Mouse (Mus musculus) c-Kit-negative CD71-positive TER-119-positive erythroid progenitor cells, embryonic 14.5 days (primary cell): ENCODE data around the gene Slc25a25.
A peak's percentile ranks its signal among the peaks of the same experiment; 100 is the strongest.
"Not testable (repeated sequence)": the region's sequence is repeated elsewhere in the genome, so short reads cannot be mapped to it uniquely, and the experiment has no call there.

ENCODE experiments used
- DNase-seq: peaks from one replicate; pipeline ENCODE4 v3.0.0-alpha.2; 2013; ENCODE audit warnings: low read depth, low spot score

The Slc25a25 gene

DNA sequence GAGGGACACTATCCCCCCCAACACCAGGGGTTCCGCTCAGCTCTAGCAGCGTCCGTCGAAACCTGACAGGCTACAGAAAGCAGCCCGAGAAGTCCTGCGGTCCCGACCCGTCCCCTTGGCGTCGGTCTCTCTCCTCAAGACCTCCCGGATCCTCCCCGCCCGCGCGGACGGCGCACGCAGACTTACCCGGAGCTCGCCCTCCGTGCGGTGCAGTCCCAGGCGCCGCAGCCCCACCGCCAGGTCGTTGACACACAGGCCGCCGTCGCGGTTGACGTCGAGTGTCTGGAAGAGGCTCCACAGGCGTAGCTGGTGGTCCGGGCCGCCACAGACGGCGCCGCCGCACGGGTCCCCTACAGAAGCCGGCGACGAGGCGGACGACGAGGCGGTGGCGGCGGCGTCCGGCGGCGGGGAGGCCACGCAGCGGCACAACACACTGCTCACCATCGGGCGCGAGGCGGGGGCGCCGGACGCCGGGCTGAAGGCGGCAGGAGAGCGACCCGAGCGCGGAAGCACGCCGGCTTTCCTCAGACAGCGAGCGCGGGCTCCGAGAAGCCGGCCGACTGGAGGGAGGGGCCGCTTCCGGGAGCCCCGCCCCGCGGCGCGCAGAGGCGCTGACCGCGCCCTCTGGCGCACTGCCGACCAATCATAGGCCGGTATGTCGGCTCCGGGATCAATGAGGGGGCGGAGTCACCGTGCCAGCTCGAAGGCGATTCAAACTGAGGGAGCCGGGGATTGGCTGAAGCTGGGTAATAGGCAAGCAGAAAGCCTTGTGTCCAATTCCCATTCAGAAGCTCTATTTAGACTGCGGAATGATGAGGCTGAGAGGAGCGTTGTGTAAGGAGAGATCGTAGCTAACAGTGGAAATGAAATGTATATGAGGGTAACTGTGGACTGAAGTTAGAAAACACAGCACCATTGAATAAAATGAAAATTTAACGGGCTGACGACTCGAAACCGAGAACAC, at the start of gene Slc25a25:
Gene Slc25a25, minus strand, starts transcription at position 565 of the 964 bp plus-strand sequence.
- peak; percentile 96 for DNase-seq

DNA sequence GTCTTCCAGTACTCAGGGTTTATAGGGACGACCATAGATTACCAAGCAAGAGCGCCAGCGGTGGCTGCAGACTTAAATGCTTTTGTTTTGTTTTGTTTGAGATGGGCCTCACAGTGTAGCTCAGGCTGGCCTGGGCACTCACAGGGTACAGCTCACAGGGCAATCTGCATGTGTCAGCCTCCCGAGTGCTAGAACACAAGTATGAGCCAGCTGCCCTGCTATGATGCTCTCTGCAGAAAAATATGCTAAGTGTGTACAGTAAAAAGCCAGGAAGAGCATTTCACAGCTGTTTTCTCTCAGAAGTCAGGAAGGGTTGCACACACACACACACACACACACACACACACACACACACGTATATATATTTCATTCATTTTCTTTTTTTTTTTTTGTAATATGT, 49.2 kb upstream of the Slc25a25 start:
- no peak for DNase-seq

DNA sequence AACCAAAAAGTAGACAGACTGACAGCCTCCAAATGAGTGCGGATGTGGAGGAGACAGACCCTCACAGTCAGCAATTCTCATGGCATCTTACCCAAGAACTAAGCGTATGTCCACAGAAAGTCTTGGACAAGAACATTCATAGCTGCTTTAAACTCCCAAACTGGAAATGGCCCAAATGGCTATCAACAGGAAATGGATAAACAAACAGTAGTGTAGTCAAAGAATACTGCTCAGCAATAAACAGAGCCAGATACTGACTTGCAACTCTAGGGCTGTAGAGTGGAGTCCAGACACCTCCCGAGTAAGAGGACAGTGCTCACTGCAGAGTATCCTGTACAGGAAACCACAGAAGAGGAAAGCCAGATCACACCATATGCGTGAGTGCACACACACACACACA, 48.1 kb upstream of the Slc25a25 start:
- DNase-seq = no peak

DNA sequence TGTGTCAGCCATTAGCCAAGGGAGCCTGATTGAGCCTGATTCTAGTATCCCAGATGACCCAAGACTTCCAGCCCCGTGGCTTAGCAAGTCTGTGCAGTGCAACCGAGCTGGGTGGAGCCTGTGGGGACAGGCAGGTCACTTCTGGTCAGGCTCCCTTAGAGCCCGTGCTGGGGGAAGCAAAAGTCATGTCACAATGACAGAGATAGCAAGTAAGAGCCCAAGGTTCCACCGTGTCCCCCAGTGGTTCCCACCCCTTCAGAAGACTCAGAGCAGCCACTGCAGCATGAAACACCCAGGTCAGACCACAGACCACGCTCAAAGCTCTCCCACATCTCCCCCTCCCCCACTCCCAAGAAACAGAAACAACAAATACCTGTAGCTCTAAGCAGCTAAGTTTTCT, 44.9 kb upstream of the Slc25a25 start:
- no peak for DNase-seq

DNA sequence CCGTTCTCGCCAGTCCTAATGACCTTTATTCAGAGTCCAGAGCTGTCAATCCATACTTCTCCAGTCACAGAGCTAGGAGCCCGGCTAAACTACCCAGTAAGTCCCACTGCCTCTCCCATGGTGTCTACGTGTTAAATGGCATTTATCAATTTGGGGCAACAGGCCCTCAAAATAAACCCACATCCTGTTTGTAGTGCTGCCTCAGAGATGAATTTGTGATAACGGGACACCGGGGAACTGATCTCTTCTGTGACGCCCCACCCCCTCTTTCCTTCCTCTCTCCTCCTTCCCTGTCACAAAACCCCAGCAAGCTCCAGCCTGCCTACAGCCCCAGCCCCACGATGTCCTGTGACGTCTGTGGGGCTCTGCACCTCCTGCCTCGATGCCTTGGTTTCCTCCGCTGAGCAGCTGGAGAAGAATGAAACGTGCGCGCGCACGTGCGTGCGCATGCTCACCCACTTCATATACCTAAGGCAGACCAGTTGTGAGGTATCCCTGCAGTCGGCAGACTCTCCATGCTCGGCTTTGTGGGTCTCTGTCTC, 44.0 kb upstream of the Slc25a25 start:
- DNase-seq = no peak

DNA sequence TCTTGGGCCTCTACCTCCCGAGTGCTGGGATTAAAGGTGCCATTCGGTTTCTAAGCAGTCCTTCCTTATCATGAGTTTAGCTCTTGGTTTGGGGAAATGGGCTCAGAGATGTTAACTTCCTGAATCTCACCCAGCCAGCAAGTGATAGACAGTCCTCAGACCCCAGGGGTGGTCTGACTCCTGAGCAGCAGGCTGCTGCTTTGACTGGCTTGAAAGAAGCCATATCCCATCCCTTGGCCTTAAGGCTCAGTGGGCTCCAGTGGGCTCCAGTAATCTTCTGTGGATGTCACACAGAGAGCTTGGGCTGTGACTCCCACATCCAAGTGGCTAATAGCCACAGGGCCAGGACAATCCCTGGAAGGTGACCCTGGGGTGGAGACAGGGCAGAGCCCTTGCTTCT, 43.3 kb upstream of the Slc25a25 start:
- DNase-seq = no peak

DNA sequence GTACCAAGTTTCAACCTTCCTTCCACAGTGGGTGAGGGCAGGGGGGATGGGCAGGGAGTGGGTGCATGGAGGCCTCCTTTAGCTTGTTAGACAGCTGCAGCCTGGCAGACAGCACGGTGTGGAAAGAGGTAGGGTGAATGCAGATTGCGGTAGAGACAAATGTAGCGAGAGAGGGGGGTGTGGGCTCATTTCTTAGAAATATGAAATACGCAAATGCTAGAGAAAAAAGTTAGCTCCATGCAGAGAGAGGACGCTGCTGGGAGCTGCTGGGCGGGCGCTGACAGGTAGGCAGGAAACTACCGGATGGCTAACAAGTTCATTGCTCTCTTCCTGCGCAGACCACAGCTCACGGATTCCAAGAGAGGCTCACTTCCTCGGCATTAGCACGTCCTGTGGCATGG, 42.1 kb upstream of the Slc25a25 start:
- no peak for DNase-seq

DNA sequence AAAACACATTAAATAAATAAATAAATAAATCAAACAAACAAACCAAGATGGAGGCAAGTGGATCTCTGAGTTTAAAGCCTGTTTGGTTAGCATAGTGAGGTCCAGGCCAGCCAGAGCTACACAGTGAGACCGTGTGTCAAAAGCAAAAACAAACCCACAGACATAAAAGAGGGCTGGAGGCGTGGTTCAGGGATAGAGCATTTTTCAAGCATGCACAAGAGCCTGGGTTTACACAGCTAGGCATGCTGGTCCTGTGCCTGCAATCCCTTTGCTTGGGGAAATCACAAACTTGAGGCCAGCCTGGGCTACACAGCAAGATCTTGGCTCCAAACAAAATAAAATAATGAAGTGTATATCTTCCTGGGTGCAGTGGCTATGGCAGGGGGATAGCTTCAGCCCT, 41.4 kb upstream of the Slc25a25 start:
- no peak for DNase-seq

DNA sequence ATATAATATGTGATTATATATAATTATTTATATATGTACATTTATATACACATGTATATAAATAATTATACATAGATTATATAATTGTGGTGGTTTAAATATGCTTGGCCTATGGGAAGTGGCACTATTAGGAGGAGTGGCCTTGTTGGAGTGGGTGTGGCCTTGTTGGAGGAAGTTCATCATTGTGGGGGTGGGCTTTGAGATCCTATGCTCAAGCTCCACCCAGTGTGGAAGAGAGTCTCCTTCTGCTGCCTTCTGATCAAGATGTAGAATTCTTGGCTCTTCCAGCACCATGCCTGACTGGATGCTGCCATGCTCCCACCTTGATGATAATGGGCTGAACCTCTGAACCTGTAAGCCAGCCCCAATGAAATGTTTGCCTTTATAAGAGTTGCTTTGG, 39.5 kb upstream of the Slc25a25 start:
- not testable (repeated sequence) for DNase-seq

DNA sequence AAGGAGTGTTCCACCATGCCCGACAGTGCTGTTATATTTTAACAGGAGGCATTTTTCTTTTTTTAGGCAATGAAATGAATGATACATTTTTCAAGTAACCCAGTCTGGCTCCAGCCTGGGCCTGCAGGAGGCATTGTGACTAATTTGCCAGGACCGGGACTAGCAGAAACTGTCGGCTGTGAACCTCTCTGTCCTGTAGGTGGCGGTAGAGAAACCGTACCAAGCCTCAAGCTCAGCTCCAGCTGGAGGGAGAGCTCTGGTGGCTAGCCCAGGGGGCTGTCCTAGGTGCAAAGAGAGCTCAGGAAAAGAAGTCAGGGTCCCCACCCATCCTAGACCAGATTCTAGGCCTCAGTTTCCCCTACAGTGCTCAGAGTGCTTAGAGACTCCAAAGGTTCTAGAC, 37.4 kb upstream of the Slc25a25 start:
- DNase-seq = peak; percentile 47

DNA sequence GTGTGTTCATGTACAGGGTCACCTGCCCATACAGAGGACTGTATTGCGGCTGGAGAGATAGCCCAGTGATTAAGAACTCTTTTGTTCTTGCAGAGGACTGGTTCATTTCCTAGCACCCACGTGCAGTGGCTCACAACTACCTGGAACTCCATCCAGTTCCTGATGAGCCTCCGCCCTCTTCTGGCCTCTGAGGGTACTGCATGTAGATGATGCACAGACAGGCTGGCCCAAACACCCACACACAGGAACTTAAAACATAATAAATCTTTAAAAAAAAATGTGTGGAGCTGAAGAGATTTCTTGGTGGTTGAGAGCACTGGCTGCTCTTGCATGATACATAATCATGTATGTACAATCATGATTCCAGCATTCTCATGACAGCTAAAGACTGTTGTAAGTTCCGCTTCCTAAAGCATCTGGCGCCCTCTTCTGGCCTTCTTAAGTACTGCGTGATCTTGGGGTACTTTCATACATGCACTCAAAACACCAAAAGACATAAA, 35.9 kb upstream of the Slc25a25 start:
- DNase-seq = peak; percentile 84

DNA sequence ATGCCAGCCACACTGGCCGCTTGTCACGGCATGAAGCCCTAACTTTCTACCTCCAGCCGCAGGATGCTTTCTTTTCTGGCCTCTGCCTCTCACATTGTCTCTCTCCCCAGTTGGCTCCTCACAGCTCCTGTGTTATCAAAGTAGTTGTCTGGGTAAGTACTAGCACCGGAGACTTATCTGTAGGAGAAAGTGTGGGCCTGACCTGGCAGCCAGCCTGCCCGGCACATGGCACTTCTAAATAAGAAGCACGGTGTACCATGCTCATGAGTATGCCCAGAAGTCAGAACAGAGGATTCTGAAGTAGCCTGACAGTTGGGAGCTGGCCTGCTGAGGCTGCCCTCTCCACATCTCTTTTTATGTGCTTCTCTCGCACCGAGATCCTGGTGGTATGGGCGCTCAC, 34.9 kb upstream of the Slc25a25 start:
- no peak for DNase-seq

DNA sequence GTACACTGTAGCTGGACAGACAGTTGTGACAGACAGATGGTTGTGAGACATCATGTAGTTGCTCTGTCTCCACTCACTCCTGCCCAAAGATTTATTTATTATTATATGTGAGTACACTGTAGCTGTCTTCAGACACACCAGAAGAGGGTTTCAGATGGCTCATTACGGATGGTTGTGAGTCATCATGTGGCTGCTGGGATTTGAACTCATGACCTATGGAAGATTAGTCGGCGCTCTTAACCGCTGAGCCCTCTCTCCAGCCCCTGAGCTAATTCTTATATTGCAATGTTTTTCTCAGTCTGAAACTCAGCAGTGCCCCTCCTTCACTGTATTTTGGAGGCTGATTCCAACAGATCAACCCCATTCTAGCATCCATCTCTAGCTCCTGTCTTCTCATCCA, 34.5 kb upstream of the Slc25a25 start:
- no peak for DNase-seq

DNA sequence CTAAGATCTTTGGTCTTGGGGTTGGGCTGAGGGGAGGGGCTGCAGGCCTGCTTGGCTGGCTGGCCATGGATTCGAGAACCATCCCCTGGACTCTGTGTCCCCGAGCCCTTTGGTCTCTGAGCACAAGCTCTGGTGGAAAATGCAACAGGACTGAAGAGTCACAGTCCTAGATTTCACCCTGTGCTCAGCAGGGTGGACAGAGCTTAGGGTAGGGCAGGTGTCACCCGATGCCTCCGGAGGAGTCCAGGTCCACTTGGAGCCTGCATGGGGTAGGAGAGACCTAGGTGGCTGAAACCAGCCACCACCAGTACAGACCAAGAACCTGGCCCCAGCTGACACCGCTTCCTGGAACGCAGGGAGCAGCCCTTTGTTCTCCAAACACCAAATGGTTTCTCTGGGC, 33.7 kb upstream of the Slc25a25 start:
- DNase-seq = no peak

DNA sequence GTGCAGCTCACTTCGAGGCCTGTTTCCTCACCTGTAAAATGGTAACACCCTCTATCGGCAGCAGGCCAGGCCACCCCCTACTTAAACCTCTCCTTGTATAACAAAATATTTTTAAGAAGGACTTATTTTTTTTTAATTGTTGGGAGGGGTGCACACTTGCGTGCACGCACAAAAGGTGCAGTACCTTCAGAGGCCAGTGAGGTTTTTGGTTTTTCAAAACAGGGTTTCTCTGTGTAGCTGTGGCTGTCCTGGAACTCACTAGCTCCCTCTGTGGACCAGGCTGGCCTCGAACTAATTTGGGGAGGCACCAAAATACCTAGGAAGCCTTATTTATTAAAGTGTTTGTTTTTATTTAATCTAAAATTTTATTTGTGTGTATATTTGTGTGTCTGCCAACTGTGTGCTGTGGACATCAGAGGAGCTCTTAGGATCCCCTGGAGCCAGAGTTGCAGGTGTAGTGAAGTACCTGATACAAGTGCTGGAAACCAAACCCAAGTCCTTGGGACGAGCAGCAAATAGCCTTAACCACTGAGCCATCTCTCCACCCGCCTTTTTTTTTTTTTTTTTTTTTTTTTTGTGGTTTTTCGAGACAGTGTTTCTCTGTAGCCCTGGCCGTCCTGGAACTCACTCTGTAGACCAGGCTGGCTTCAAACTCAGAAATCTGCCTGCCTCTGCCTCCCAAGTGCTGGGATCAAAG, 32.1 kb upstream of the Slc25a25 start:
- DNase-seq = no peak

DNA sequence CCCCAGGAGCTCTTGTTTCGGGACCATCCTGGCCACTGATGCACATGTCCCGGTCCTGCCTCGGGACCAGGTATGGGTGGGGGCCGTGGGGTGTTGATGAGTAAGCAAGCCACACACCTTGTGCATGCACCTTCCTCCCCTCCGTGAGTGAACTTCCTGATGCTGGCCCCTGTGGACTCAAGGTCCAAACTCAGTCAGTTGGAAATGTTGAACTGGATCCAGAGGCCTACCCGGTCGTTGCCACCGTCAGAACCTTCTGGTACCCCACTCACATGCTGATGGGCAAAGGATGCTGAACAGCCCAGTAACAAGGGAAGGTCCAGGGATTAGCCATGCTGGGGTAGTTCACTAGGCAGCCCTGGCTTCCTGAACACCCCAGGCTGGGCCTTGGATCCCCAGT, 31.1 kb upstream of the Slc25a25 start:
- DNase-seq = no peak

DNA sequence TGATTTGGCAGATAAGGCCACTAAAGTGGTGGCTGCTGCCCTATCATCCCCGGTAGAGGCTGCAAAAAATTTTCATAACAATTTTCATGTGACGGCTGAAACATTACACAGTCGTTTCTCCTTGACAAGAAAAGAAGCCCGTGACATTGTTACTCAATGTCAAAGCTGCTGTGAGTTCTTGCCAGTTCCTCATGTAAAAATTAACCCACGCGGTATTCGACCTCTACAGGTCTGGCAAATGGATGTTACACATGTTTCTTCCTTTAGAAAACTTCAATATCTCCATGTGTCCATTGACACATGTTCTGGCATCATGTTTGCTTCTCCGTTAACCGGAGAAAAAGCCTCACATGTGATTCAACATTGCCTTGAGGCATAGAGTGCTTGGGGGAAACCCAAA, 24.1 kb upstream of the Slc25a25 start:
- not testable (repeated sequence) for DNase-seq

DNA sequence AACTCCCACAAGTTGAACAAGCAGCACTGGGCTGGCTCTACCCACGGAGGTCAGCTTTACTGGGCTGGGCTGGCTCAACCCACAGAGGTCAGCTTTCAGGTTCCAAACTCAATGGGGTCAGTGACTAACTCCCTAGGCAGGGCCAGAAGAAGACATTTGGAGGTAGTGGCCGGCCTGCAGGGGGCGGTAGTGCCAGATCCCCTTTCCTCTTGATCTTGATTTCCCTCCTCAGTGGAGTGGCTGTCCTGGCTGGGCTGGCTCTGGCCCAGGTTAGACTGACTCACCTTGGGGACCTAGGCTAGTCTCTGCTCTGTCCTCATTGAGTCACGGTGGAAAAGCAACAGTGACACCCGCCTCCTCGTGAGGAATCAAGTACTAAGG, 20.4 kb upstream of the Slc25a25 start:
- no peak for DNase-seq

DNA sequence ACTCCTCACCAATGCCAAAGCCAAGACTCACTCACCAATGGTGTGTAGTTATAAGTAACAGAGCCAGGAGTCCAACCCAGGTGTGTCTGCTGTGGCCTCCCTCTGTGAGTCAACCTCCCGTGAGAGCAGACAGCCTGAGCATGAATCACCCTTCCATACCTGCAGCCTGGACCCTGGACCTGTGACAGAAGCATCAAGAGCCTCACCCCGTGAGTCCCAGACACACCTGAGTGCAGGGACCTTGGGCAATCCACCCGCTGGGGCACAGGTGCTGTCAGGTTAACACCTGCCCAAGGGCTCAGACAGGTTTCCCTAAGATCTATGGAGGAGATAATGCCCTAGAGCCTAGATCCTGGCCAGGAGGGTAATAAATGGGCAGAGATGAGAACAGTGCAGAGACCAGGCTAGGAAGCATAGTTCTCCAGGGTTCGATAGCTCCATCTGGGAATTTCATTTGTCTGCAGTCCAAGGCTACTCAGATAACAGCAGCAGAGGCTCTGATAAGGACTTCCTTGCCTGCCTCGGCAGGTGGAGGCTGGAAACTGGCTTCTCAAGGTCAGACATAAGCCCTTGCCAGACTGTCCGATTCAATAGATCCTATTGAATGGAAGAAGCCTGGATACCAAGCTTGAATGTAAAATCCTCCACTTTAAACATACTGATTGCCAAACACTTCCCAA, 19.9 kb upstream of the Slc25a25 start:
- DNase-seq = no peak

DNA sequence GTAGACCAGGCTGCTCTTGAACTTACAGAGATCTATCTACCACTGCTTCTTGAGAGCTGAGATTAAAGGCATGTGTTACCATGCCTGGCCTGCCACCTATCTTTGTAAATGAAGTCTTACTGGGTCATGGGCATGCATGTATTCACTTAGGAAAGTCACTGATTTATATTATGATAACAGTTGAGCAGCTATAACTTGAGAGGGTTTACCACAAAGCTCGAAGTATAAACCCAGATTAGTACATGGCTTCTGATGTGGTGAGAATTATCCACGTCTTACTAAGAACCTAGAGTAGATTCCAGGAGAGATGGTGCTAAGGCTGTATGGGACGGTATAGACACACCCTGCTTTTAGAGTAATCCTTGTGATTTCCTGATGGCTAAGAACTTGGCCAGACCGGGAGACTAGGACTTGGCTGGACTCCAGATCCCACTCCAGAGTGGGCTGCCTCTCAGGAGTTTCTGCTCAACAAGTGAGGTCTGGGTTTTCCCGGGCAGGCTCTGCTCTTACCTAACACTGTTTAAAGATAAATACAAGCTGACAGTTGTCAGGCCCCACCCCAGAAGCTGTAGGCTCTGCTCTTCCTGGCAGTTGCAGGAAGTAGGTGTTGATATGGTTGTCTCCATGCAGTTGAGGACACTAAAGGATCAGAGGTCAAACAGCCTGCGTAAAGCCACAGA, 13.1 kb upstream of the Slc25a25 start:
- DNase-seq = no peak

DNA sequence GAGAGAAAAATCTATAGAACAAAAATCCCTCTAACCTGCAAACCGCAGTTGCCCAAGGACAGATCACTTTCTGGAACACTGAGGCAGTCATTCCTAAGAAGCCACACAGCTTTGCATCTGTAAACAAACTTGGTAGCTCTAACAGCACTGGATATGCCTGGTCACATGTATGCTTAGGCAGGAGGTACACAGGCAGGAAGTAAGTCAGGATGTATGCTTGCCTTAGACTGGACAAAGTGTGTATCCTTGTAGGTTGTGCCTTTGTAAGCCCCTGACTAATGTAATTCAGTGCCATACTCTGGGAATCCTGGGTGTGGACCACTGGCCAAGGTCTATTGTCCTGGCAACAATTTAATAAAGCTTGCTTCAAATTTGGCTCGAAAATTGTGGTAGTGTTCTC, 12.5 kb upstream of the Slc25a25 start:
- DNase-seq = no peak
